Mouse (Mus musculus) kidney, embryonic 15.5 days (tissue): ENCODE results near the gene C2cd2. TPM values are rescaled to one million over a fixed set of nuclear protein-coding genes. Genes with fewer than 3 reads are reported as not detected.
"Not testable (repeated sequence)": the region's sequence is repeated elsewhere in the genome, so short reads cannot be mapped to it uniquely, and the experiment has no call there.

Source experiments
- ATAC-seq: fragments of 200-750 bp; cut with Nextera tagmentation; replicated peaks from 2 replicates; pipeline ENCODE4 v1.8.0; 2017; ENCODE audit warnings: moderate TSS enrichment; ENCODE audit not compliant: low FRiP score
- H3K27ac ChIP-seq: fragments of 300-500 bp; sonication (generic); 2 replicates; pipeline ENCODE4 v1.5.1; 2015; ENCODE audit warnings: mild to moderate bottlenecking, inconsistent platforms
- H3K27me3 ChIP-seq: fragments of 300-500 bp; sonication (generic); 2 replicates; pipeline ENCODE4 v1.6.1; 2015; ENCODE audit warnings: inconsistent platforms
- H3K36me3 ChIP-seq: fragments of 300-500 bp; sonication (generic); 2 replicates; pipeline ENCODE4 v1.6.1; 2015; ENCODE audit warnings: inconsistent platforms
- H3K4me1 ChIP-seq: fragments of 300-500 bp; sonication (generic); 2 replicates; pipeline ENCODE4 v1.6.1; 2015; ENCODE audit warnings: inconsistent platforms
- H3K4me2 ChIP-seq: fragments of 300-500 bp; sonication (generic); 2 replicates; pipeline ENCODE4 v1.6.1; 2015; ENCODE audit warnings: moderate library complexity, mild to moderate bottlenecking, inconsistent platforms
- H3K4me3 ChIP-seq: fragments of 300-500 bp; sonication (generic); replicated peaks from 2 replicates; pipeline ENCODE4 v1.5.1; 2015; ENCODE audit warnings: mild to moderate bottlenecking, inconsistent platforms
- H3K9ac ChIP-seq: fragments of 300-500 bp; sonication (generic); 2 replicates; pipeline ENCODE4 v1.6.1; 2015; ENCODE audit warnings: mild to moderate bottlenecking, inconsistent platforms
- H3K9me3 ChIP-seq: fragments of 300-500 bp; sonication (generic); replicated peaks from 2 replicates; pipeline ENCODE4 v1.6.1; 2016; ENCODE audit warnings: inconsistent platforms
- WGBS: fragments of 180-500 bp; shearing (Covaris S2); methylation state at CpG from one replicate; pipeline ENCODE4 v1.1.7; 2015; ENCODE audit warnings: mixed read lengths; 5-methylcytosine and 5-hydroxymethylcytosine counted together
- polyA plus RNA-seq: library from polyadenylated mRNA; unstranded; fragments of >200 nt; fragmentation: Nextera tagmentation; extraction: Ambion mirVana; gene quantifications from 2 replicates; pipeline ENCODE4 v1.2.1, GENCODE M21; 2015

C2cd2 gene
- polyA plus RNA-seq, 1 experiment from 2014 or later = 19.5 TPM

DNA sequence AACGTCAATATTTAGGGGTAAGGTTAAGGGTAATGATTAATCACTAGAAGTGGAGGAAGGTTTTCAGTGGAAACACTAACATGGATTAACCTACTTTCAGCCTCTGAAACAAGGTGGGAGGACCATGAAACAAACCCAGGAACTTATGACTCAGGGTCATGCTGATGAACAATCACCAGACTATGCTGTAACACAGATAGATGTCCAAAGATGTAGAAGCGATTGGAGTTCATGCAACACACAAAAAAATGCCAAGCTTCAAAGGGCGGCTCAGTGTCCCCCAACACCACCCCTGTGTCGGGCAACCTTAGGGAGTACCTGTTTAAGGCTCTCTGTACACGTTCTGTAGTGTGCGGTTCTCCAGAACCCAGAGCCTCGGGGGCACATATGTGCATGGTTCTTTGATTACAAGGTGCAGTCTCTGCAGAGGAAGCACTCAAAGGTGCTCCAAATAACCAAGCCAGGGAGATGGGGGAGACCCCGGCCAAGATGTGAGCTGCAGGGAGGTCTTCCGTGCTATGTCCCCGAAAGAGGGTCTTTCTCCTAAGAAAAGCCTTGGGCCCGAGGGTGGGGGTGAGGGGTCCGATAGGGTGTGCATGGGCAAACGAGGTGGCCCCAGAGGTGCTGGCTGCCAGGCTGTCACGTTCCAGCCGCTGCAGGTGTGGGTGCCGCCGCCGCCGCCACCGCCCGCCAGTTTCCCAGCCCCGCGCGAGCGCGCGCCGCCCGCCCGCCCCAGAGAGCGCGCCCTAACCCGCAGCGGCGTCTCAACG is 832 bp downstream of the C2cd2 start:
- peak overlapping the region; percentile 99 for H3K27ac ChIP-seq
- 7% methylated on average over 36 of the region's 36 CpGs for WGBS
- H3K4me2 ChIP-seq = peak overlapping the region; percentile 78
- H3K4me1 ChIP-seq = peaks cover 12% of the 10 kb centered on the region
- no peak; the same call in none of the 2 replicates for ATAC-seq
- H3K9me3 ChIP-seq = no peaks in the 10 kb centered on the region
- peak overlapping the region; percentile 91 for H3K4me3 ChIP-seq
- H3K36me3 ChIP-seq = peaks cover 11% of the 10 kb centered on the region
- H3K9ac ChIP-seq = peak overlapping the region; percentile 93
- H3K27me3 ChIP-seq = no peaks in the 10 kb centered on the region

GRCm38 (mm10) chr16:97960348-97960747 is 2.0 kb downstream of the C2cd2 start:
- Histone ChIP-seq H3K9ac (no peak overlapping the region), H3K27me3 (no peaks in the 10 kb centered on the region), H3K4me2 (0 out of 2 replicates have a peak overlapping the region, but pooled peaks have one; percentile 78), H3K36me3 (peaks cover 23% of the 10 kb centered on the region), H3K27ac (no peak overlapping the region), H3K4me3 (no peak overlapping the region), H3K9me3 (no peaks in the 10 kb centered on the region), H3K4me1 (peaks cover 12% of the 10 kb centered on the region)
- ATAC-seq = no peak
- 90% methylated on average over 3 of the region's 3 CpGs for WGBS

DNA sequence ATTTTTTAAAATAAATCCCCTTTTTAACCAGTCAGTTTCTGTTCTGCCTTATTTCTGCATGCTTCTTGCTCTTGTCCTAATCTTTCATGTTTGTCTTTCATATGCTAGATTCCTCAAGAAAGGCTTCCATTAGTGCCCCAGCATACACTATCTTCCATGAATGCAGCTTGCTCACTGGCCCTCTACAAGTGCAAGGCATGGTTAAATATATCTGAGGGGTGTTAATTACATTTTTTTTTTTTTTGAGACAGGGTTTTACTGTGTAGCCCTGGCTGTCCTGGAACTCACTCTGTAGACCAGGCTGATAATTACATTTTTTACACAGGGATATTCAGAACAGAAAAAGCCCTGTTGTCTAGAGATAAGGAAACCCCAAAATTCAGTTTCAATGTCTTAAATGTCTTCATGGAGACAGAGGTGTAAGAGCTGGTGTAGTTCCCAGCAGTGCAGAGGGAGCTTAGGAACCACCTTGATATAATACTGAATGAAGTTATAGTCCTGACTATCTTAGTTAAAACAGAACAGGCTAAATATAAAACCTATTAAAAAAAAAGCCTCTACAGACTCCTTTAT is 3.9 kb downstream of the C2cd2 start:
- no peak for ATAC-seq
- Histone ChIP-seq H3K4me1 (peaks cover 12% of the 10 kb centered on the region), H3K9me3 (no peaks in the 10 kb centered on the region), H3K36me3 (peaks cover 41% of the 10 kb centered on the region), H3K27me3 (no peaks in the 10 kb centered on the region), H3K4me3 (no peak overlapping the region), H3K27ac (no peak overlapping the region), H3K9ac (no peak overlapping the region), H3K4me2 (no peak overlapping the region)

DNA sequence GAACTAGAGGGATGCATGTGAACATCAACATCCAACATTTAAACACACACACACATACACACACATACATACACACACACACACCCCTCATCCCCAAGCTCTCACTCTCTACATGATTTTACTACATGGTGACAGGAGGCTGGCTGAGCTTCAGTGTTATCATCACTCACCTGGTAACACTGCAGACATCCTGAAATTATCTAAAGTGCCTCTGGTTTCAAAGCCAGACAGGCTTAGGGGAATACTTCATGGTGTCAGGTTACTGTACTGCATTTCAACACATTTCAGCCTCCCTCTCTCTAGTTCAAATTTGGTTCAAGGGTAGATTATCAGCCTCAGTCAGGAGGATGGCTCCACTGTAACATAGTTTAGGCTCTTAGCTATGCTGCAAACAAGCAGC is 4.8 kb downstream of the C2cd2 start:
- Histone ChIP-seq H3K4me3 (no peak overlapping the region), H3K36me3 (peaks cover 50% of the 10 kb centered on the region), H3K4me1 (peaks cover 12% of the 10 kb centered on the region), H3K9ac (no peak overlapping the region), H3K4me2 (no peak overlapping the region), H3K27me3 (no peaks in the 10 kb centered on the region), H3K9me3 (no peaks in the 10 kb centered on the region), H3K27ac (no peak overlapping the region)
- ATAC-seq = no peak

GRCm38 (mm10) chr16:97956011-97956410 is 6.4 kb downstream of the C2cd2 start:
- peaks cover 8% of the 10 kb centered on the region for H3K4me1 ChIP-seq
- 76% methylated on average over 2 of the region's 2 CpGs for WGBS
- ATAC-seq = no peak
- H3K9ac ChIP-seq = no peak overlapping the region
- peaks cover 66% of the 10 kb centered on the region for H3K36me3 ChIP-seq
- H3K27ac ChIP-seq = no peak overlapping the region
- no peaks in the 10 kb centered on the region for H3K9me3 ChIP-seq
- H3K4me3 ChIP-seq = no peak overlapping the region
- H3K4me2 ChIP-seq = no peak overlapping the region
- no peaks in the 10 kb centered on the region for H3K27me3 ChIP-seq

DNA sequence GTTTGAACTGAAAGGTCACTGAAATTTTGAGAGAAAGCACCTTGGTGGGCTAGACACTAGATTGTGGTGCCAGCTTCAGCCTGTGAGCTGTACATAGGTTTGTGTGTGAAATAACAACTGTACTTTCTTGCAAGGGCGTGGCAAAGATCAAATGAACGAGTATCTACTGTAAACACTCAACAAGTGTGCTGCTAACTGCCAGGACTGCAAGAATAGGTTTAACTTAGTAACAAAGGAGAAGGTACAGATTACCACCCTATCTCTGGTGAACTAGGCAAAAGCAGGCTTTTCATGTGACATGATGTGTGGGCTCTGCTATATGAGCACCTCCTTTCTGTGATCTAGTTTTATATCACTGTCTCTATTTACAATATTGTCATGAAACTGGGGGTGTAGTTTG is 9.1 kb downstream of the C2cd2 start:
- Histone ChIP-seq H3K9me3 (no peaks in the 10 kb centered on the region), H3K4me3 (no peak overlapping the region), H3K9ac (no peak overlapping the region), H3K4me2 (no peak overlapping the region), H3K27ac (no peak overlapping the region), H3K27me3 (no peaks in the 10 kb centered on the region), H3K4me1 (0 out of 2 replicates have a peak, but pooled peaks cover 4% of the 10 kb centered on the region), H3K36me3 (peaks cover 80% of the 10 kb centered on the region)
- no peak for ATAC-seq
- WGBS = 84% methylated on average over 2 of the region's 2 CpGs

GRCm38 (mm10) chr16:97952801-97953200 is 9.6 kb downstream of the C2cd2 start:
- 0 out of 2 replicates have a peak, but pooled peaks cover 2% of the 10 kb centered on the region for H3K4me1 ChIP-seq
- no peak overlapping the region for H3K4me3 ChIP-seq
- 90% methylated on average over 9 of the region's 9 CpGs for WGBS
- H3K36me3 ChIP-seq = peaks cover 80% of the 10 kb centered on the region
- no peak overlapping the region for H3K27ac ChIP-seq
- H3K9ac ChIP-seq = no peak overlapping the region
- H3K4me2 ChIP-seq = no peak overlapping the region
- H3K9me3 ChIP-seq = no peaks in the 10 kb centered on the region
- H3K27me3 ChIP-seq = no peaks in the 10 kb centered on the region
- no peak for ATAC-seq

DNA sequence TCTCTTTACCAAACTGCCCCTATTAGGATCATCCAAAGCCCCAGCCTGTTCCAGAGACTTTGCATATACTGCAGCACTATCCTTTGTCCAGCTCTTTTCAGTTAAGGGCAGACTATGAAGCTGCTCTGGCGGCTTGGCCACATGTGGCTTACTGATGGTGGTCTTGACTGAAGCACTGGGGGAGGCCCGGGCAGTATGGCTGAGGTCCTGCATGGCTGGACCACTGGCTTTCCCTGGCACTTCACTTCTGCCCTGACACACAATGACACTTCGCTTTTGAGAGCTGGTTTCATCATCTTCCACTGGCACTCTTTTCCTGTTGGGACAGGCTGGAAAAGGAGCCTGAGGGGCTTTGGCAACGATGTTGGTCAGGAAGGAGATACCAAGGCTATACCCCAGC is 10.0 kb downstream of the C2cd2 start:
- Histone ChIP-seq H3K9me3 (no peaks in the 10 kb centered on the region), H3K36me3 (peaks cover 80% of the 10 kb centered on the region), H3K4me2 (no peak overlapping the region), H3K27me3 (no peaks in the 10 kb centered on the region), H3K4me3 (no peak overlapping the region), H3K9ac (no peak overlapping the region), H3K4me1 (no peaks in the 10 kb centered on the region), H3K27ac (no peak overlapping the region)
- whole genome bisulfite sequencing = 94% methylated on average over 4 of the region's 4 CpGs
- ATAC-seq = no peak

DNA sequence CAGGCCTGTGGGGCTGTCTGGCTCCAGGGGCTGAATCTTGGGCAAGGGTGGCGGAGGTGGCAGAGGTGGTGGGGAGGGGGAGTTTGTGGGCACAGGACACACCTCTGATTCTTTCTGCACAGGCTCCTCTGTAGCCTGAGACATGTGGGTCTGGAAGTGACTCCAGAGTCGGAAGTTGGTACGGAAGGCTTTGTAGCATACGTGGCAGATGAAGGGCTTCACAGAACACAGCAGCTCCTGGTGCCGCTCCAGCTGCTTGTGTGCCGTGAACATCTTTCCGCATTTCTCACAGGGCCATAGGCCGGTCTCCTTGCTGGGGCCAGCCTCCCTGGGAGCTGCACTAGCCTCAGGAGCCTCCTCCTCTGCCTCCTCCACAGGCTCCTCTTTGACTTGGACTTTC is 12.3 kb downstream of the C2cd2 start:
- H3K4me2 ChIP-seq = no peak overlapping the region
- no peaks in the 10 kb centered on the region for H3K9me3 ChIP-seq
- WGBS = 96% methylated on average over 8 of the region's 8 CpGs
- H3K9ac ChIP-seq = no peak overlapping the region
- no peak overlapping the region for H3K4me3 ChIP-seq
- no peaks in the 10 kb centered on the region for H3K27me3 ChIP-seq
- H3K27ac ChIP-seq = no peak overlapping the region
- no peak for ATAC-seq
- H3K4me1 ChIP-seq = no peaks in the 10 kb centered on the region
- H3K36me3 ChIP-seq = peaks cover 69% of the 10 kb centered on the region

GRCm38 (mm10) chr16:97948836-97949235 is 13.6 kb downstream of the C2cd2 start:
- WGBS = 86% methylated on average over 4 of the region's 4 CpGs
- Histone ChIP-seq H3K4me3 (no peak overlapping the region), H3K27ac (no peak overlapping the region), H3K4me1 (no peaks in the 10 kb centered on the region), H3K9ac (no peak overlapping the region), H3K9me3 (no peaks in the 10 kb centered on the region), H3K27me3 (no peaks in the 10 kb centered on the region), H3K36me3 (peaks cover 60% of the 10 kb centered on the region), H3K4me2 (no peak overlapping the region)
- no peak for ATAC-seq

- H3K9me3 ChIP-seq, H3K27me3 ChIP-seq, H3K4me2 ChIP-seq, H3K9ac ChIP-seq, H3K4me1 ChIP-seq, H3K4me3 ChIP-seq, ATAC-seq, H3K27ac ChIP-seq: not testable (repeated sequence)
- WGBS = 73% methylated on average over 2 of the region's 2 CpGs
- H3K36me3 ChIP-seq = peaks cover 41% of the 10 kb centered on the region
Measured at GRCm38 (mm10) chr16:97946993-97947392, 15.4 kb downstream of the C2cd2 start.

GRCm38 (mm10) chr16:97941844-97942243 is 20.6 kb downstream of the C2cd2 start:
- Histone ChIP-seq H3K36me3 (peaks cover 12% of the 10 kb centered on the region), H3K27ac (no peak overlapping the region), H3K4me1 (no peaks in the 10 kb centered on the region), H3K4me3 (no peak overlapping the region), H3K4me2 (no peak overlapping the region), H3K9me3 (no peaks in the 10 kb centered on the region), H3K27me3 (no peaks in the 10 kb centered on the region), H3K9ac (no peak overlapping the region)
- ATAC-seq = no peak
